Mouse (Mus musculus): ENCODE data around the gene Hoxd4.
A peak's percentile ranks its signal among the peaks of the same experiment; 100 is the strongest.

- TF ChIP-seq CTCF (IDR thresholded peaks at IDR 0.05; ENCODE audit: borderline replicate concordance, extremely low read depth, insufficient read depth, insufficient read length), result peak; percentile 67; the same call in 1 of the 2 replicates
- TF ChIP-seq POLR2A (IDR thresholded peaks at IDR 0.05; ENCODE audit: borderline replicate concordance, extremely low read depth, insufficient read depth, insufficient read length, poor library complexity, severe bottlenecking), result no peak
Observed at GRCm38 (mm10) chr2:74686301-74686987, 25.3 kb upstream of the Hoxd4 start.

Measured in brain, embryonic 14.5 days (tissue).